Mouse (Mus musculus): ENCODE results near the gene Rab33a. TPM values are rescaled to one million over a fixed set of nuclear protein-coding genes. Genes with fewer than 3 reads are reported as not detected.

Rab33a gene
- polyA plus RNA-seq (2014; fragmentation: Nextera tagmentation; extraction: Ambion mirVana), result 1.6 and 3.3 TPM in 2 replicates

- DNase-seq (ENCODE audit: low spot score), result peak; percentile 34
- Histone ChIP-seq H3K9ac (ENCODE audit: low read depth, low read length) (peak within 1 kb of the TSS; percentile 37; the same call in 1 of the 2 replicates), H3K4me1 (replicated peaks; ENCODE audit: control insufficient read depth, insufficient read depth, low read length) (no peaks in the 10 kb centered on the region), H3K4me2 (peak within 1 kb of the TSS; percentile 79), H3K4me3 (ENCODE audit: low read depth, low read length) (peak within 1 kb of the TSS; percentile 50), H3K27ac (ENCODE audit: low read depth, low read length) (no peak within 1 kb of the TSS), H3K9me3 (ENCODE audit: control insufficient read depth, low read length) (no peaks in the 10 kb centered on the region), H3K36me3 (ENCODE audit: control insufficient read depth, insufficient read depth, low read length) (no peaks in the 10 kb centered on the region), H3K27me3 (replicated peaks; ENCODE audit: control insufficient read depth, insufficient read depth, low read length) (0 out of 2 replicates have a peak, but pooled peaks cover 3% of the 10 kb centered on the region)
- WGBS, result 27% methylated on average over 33 of the region's 33 CpGs
- ATAC-seq (replicated peaks; ENCODE audit: low FRiP score), result peak; percentile 43; the same call in 1 of the 2 replicates
These were observed at the start of gene Rab33a for GRCm38 (mm10) chrX:48518808-48519548. Gene Rab33a (plus strand): TSS chrX:48519285.

- Histone ChIP-seq H3K27me3 (replicated peaks; ENCODE audit: control insufficient read depth, insufficient read depth, low read length) (no peaks in the 10 kb centered on the region), H3K36me3 (ENCODE audit: control insufficient read depth, insufficient read depth, low read length) (peaks cover 3% of the 10 kb centered on the region; the same call in 1 of the 2 replicates), H3K9ac (ENCODE audit: low read depth, low read length) (no peak overlapping the region), H3K4me3 (ENCODE audit: low read depth, low read length) (no peak overlapping the region), H3K9me3 (ENCODE audit: control insufficient read depth, low read length) (no peaks in the 10 kb centered on the region), H3K27ac (ENCODE audit: low read depth, low read length) (no peak overlapping the region), H3K4me1 (replicated peaks; ENCODE audit: control insufficient read depth, insufficient read depth, low read length) (no peaks in the 10 kb centered on the region), H3K4me2 (no peak overlapping the region)
- ATAC-seq (replicated peaks; ENCODE audit: low FRiP score) (no peak), DNase-seq (ENCODE audit: low spot score) (no peak)
- WGBS, result 85% methylated on average over 4 of the region's 4 CpGs
These were observed 38.0 kb upstream of the Rab33a start for GRCm38 (mm10) chrX:48481095-48481494.

DNA sequence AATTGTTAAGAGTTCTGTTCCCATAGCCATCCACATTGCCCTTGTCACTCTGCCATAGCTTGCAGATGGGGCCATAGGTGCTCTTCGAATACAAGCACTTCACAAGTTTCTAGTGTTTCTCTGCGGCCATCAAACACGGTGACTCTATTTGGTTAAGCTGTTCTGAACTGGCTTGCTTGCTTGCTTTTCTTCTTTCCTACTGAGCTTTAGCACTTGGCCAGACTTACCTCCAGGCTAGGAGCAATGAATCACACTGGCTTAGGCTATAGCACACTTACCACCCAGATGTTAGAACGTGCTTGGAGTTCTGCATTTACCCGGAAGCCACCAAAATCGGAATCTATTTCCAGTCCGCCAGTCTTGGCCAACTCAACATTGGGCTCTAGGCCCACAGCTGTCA lies 37.4 kb upstream of the Rab33a start:
- H3K27ac ChIP-seq (ENCODE audit: low read depth, low read length), result no peak overlapping the region
- H3K4me3 ChIP-seq (ENCODE audit: low read depth, low read length), result no peak overlapping the region
- H3K9me3 ChIP-seq (ENCODE audit: control insufficient read depth, low read length), result no peaks in the 10 kb centered on the region
- 86% methylated on average over 7 of the region's 7 CpGs for WGBS
- peaks cover 3% of the 10 kb centered on the region; the same call in 1 of the 2 replicates for H3K36me3 ChIP-seq (ENCODE audit: control insufficient read depth, insufficient read depth, low read length)
- H3K4me1 ChIP-seq (replicated peaks; ENCODE audit: control insufficient read depth, insufficient read depth, low read length), result no peaks in the 10 kb centered on the region
- H3K9ac ChIP-seq (ENCODE audit: low read depth, low read length), result no peak overlapping the region
- no peaks in the 10 kb centered on the region for H3K27me3 ChIP-seq (replicated peaks; ENCODE audit: control insufficient read depth, insufficient read depth, low read length)
- H3K4me2 ChIP-seq, result no peak overlapping the region
- ATAC-seq (replicated peaks; ENCODE audit: low FRiP score) (no peak), DNase-seq (ENCODE audit: low spot score) (no peak)

GRCm38 (mm10) chrX:48493763-48494162 lies 25.3 kb upstream of the Rab33a start:
- H3K4me1 ChIP-seq (replicated peaks; ENCODE audit: control insufficient read depth, insufficient read depth, low read length), result no peaks in the 10 kb centered on the region
- H3K36me3 ChIP-seq (ENCODE audit: control insufficient read depth, insufficient read depth, low read length), result no peaks in the 10 kb centered on the region; the same call in 1 of the 2 replicates
- DNase-seq (ENCODE audit: low spot score), result no peak
- 88% methylated on average over 8 of the region's 8 CpGs for WGBS
- no peaks in the 10 kb centered on the region for H3K27me3 ChIP-seq (replicated peaks; ENCODE audit: control insufficient read depth, insufficient read depth, low read length)
- no peak overlapping the region for H3K9ac ChIP-seq (ENCODE audit: low read depth, low read length)
- no peak overlapping the region for H3K27ac ChIP-seq (ENCODE audit: low read depth, low read length)
- H3K4me2 ChIP-seq, result no peak overlapping the region
- no peak overlapping the region for H3K4me3 ChIP-seq (ENCODE audit: low read depth, low read length)
- no peaks in the 10 kb centered on the region for H3K9me3 ChIP-seq (ENCODE audit: control insufficient read depth, low read length)
- ATAC-seq (replicated peaks; ENCODE audit: low FRiP score), result no peak

DNA sequence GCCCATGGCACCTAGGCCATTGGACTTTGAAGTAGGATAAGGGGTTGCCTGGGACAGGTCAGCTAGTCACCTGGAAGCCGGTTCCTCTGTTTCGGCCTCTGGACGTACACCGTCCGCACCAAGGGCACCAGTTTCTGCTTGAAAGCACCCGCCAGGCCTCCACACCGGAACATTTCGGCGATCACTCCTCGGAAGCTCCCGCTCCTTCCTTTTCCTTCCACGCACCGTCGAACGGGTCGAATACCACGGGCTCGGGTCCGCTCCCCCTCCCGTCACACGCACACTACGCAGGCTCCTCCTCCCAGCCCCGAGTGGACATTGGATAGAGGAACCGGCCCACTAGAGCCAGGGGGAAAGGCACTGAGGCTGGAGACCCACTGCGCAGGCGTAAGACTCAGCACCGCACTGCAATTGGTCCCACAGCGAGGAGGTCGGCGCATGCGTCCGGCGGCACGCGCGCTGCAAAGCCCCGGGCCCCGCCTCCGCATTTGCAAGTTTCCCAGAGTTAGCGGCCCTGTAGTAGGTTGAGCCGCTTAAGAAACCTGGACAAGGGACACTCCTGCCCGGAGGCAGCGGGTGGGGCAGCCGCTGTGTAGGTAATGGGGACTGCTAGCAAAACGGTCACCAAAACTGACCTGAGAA lies 5.8 kb upstream of the Rab33a start, which contains the start of gene Aifm1:
Gene Aifm1, minus strand, starts transcription at position 398 of the 642 bp plus-strand sequence.
- no peaks in the 10 kb centered on the region for H3K4me1 ChIP-seq (replicated peaks; ENCODE audit: control insufficient read depth, insufficient read depth, low read length)
- H3K36me3 ChIP-seq (ENCODE audit: control insufficient read depth, insufficient read depth, low read length), result no peaks in the 10 kb centered on the region
- H3K27ac ChIP-seq (ENCODE audit: low read depth, low read length), result peak within 1 kb of the TSS; percentile 13; the same call in 1 of the 2 replicates
- peak within 1 kb of the TSS; percentile 61 for H3K4me3 ChIP-seq (ENCODE audit: low read depth, low read length)
- DNase-seq (ENCODE audit: low spot score) (peak; percentile 85), ATAC-seq (replicated peaks; ENCODE audit: low FRiP score) (peak; percentile 96)
- 13% methylated on average over 43 of the region's 45 CpGs for WGBS
- no peaks in the 10 kb centered on the region for H3K9me3 ChIP-seq (ENCODE audit: control insufficient read depth, low read length)
- peak within 1 kb of the TSS; percentile 69 for H3K4me2 ChIP-seq
- H3K27me3 ChIP-seq (replicated peaks; ENCODE audit: control insufficient read depth, insufficient read depth, low read length), result peaks cover 2% of the 10 kb centered on the region; the same call in 1 of the 2 replicates
- H3K9ac ChIP-seq (ENCODE audit: low read depth, low read length), result peak within 1 kb of the TSS; percentile 66

GRCm38 (mm10) chrX:48513824-48514223 lies 5.3 kb upstream of the Rab33a start:
- H3K9ac ChIP-seq (ENCODE audit: low read depth, low read length), result peak overlapping the region; percentile 56; the same call in 1 of the 2 replicates
- no peaks in the 10 kb centered on the region for H3K36me3 ChIP-seq (ENCODE audit: control insufficient read depth, insufficient read depth, low read length)
- DNase-seq (ENCODE audit: low spot score), result no peak
- H3K9me3 ChIP-seq (ENCODE audit: control insufficient read depth, low read length), result no peaks in the 10 kb centered on the region
- 0 out of 2 replicates have a peak, but pooled peaks have one; percentile 28 for ATAC-seq (replicated peaks; ENCODE audit: low FRiP score)
- no peaks in the 10 kb centered on the region for H3K4me1 ChIP-seq (replicated peaks; ENCODE audit: control insufficient read depth, insufficient read depth, low read length)
- 12% methylated on average over 13 of the region's 13 CpGs for WGBS
- peak overlapping the region; percentile 59 for H3K4me2 ChIP-seq
- peak overlapping the region; percentile 61 for H3K4me3 ChIP-seq (ENCODE audit: low read depth, low read length)
- H3K27ac ChIP-seq (ENCODE audit: low read depth, low read length), result 0 out of 2 replicates have a peak overlapping the region, but pooled peaks have one; percentile 13
- peaks cover 2% of the 10 kb centered on the region; the same call in 1 of the 2 replicates for H3K27me3 ChIP-seq (replicated peaks; ENCODE audit: control insufficient read depth, insufficient read depth, low read length)

GRCm38 (mm10) chrX:48518211-48518807 lies 776 bp upstream of the Rab33a start:
- Histone ChIP-seq H3K36me3 (ENCODE audit: control insufficient read depth, insufficient read depth, low read length) (no peaks in the 10 kb centered on the region), H3K27ac (ENCODE audit: low read depth, low read length) (no peak overlapping the region), H3K9me3 (ENCODE audit: control insufficient read depth, low read length) (no peaks in the 10 kb centered on the region), H3K4me3 (ENCODE audit: low read depth, low read length) (peak overlapping the region; percentile 50), H3K27me3 (replicated peaks; ENCODE audit: control insufficient read depth, insufficient read depth, low read length) (peaks cover 6% of the 10 kb centered on the region; the same call in 1 of the 2 replicates), H3K9ac (ENCODE audit: low read depth, low read length) (no peak overlapping the region), H3K4me2 (peak overlapping the region; percentile 79), H3K4me1 (replicated peaks; ENCODE audit: control insufficient read depth, insufficient read depth, low read length) (no peaks in the 10 kb centered on the region)
- 28% methylated on average over 15 of the region's 15 CpGs for WGBS
- DNase-seq (ENCODE audit: low spot score) (no peak), ATAC-seq (replicated peaks; ENCODE audit: low FRiP score) (peak; percentile 52)

GRCm38 (mm10) chrX:48519549-48520085 lies 532 bp downstream of the Rab33a start:
- no peak for ATAC-seq (replicated peaks; ENCODE audit: low FRiP score)
- H3K27ac ChIP-seq (ENCODE audit: low read depth, low read length), result no peak overlapping the region
- H3K27me3 ChIP-seq (replicated peaks; ENCODE audit: control insufficient read depth, insufficient read depth, low read length), result 0 out of 2 replicates have a peak, but pooled peaks cover 3% of the 10 kb centered on the region
- peak overlapping the region; percentile 79 for H3K4me2 ChIP-seq
- H3K4me1 ChIP-seq (replicated peaks; ENCODE audit: control insufficient read depth, insufficient read depth, low read length), result no peaks in the 10 kb centered on the region
- peak overlapping the region; percentile 50 for H3K4me3 ChIP-seq (ENCODE audit: low read depth, low read length)
- H3K9ac ChIP-seq (ENCODE audit: low read depth, low read length), result peak overlapping the region; percentile 37; the same call in 1 of the 2 replicates
- WGBS, result 16% methylated on average over 20 of the region's 20 CpGs
- no peaks in the 10 kb centered on the region for H3K9me3 ChIP-seq (ENCODE audit: control insufficient read depth, low read length)
- DNase-seq (ENCODE audit: low spot score), result peak; percentile 33
- H3K36me3 ChIP-seq (ENCODE audit: control insufficient read depth, insufficient read depth, low read length), result no peaks in the 10 kb centered on the region

Measured in liver, embryonic 11.5 days (tissue).